Mouse (Mus musculus) lung, postnatal 0 days (tissue): ENCODE results near the gene Padi6.

Experiments used
- CTCF ChIP-seq: IDR thresholded peaks from 2 replicates; pipeline ENCODE4 v1.5.1; 2016; ENCODE audit warnings: antibody characterized with exemption, mild to moderate bottlenecking
- EP300 ChIP-seq: IDR thresholded peaks from 2 replicates; pipeline ENCODE4 v1.6.1; 2016; ENCODE audit warnings: antibody characterized with exemption, mild to moderate bottlenecking, control low read depth

- TF ChIP-seq CTCF: no peak
- no peak for TF ChIP-seq EP300
Measured at GRCm38 (mm10) chr4:140708297-140708927, 34.0 kb downstream of the Padi6 start.
